In the genomic region with DNA sequence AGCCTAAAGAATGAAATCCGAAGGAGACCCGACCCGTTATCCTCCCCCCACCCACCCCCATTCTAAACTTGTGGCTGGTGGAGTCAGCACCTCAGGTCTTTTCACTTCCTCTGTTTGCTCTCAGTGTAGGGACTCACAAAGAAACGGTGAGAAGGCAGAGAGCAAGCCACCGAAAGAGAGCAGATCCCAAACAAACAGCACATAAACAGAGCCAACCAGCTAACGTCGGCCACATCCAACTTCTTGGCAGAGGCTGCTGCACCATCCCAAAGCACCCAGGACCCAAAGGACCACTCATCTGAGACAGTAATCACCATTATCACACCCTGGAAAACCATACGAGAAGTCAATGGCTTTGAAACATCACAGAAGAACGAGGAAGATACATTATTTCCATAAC, we compare ENCODE assay signal across 8 mouse cellular contexts. TPM values are rescaled to one million over a fixed set of nuclear protein-coding genes. Genes with fewer than 3 reads are reported as not detected.
A peak's percentile ranks its signal among the peaks of the same experiment; 100 is the strongest.
DNase-seq lines count a peak whose midpoint lies in the region; ATAC-seq and TF ChIP-seq lines count a peak whose summit lies in the region.

No protein-coding gene starts in this region.

- WGBS in kidney, postnatal 0 days = 14% methylated on average over 9 of the region's 9 CpGs
- WGBS in neural tube, embryonic 12.5 days = 48% methylated on average over 9 of the region's 9 CpGs

- no peak for ATAC-seq in kidney, postnatal 0 days (replicated peaks; ENCODE audit: low FRiP score, low read depth)
- no peak for ATAC-seq in neural tube, embryonic 12.5 days (ENCODE audit: low FRiP score, low read depth)

- peak overlapping the region; percentile 71 for H3K9ac ChIP-seq in kidney, postnatal 0 days (ENCODE audit: low read depth, low read length)
- H3K9ac ChIP-seq in neural tube, embryonic 12.5 days = peak overlapping the region; percentile 83

- peak overlapping the region; percentile 74 for H3K4me2 ChIP-seq in kidney, postnatal 0 days (ENCODE audit: low read length)
- peak overlapping the region; percentile 77 for H3K4me2 ChIP-seq in neural tube, embryonic 12.5 days (replicated peaks)

- H3K36me3 ChIP-seq in kidney, postnatal 0 days (ENCODE audit: insufficient read depth, low read length) = 0 out of 2 replicates have a peak, but pooled peaks cover 12% of the 10 kb centered on the region
- peaks cover 23% of the 10 kb centered on the region for H3K36me3 ChIP-seq in neural tube, embryonic 12.5 days

- no peaks in the 10 kb centered on the region for H3K9me3 ChIP-seq in kidney, postnatal 0 days (replicated peaks; ENCODE audit: low read length)
- no peaks in the 10 kb centered on the region for H3K9me3 ChIP-seq in neural tube, embryonic 12.5 days

- no peak for DNase-seq in kidney, postnatal 0 days (ENCODE audit: low spot score)
- no peak for DNase-seq in kidney, adult 8-10 months
- DNase-seq in induced T-regulatory cell, adult 2 months (ENCODE audit: low read depth) = peak; percentile 49
- DNase-seq in adrenal gland, adult 2 months = no peak
- DNase-seq in c-Kit-positive CD71-positive TER-119-positive erythroid progenitor cells, embryonic 14.5 days (ENCODE audit: low spot score) = no peak
- DNase-seq in right cerebral cortex, postnatal 10 days (ENCODE audit: low spot score in 2 of 2) = no peak

- peak overlapping the region; percentile 82 for H3K4me3 ChIP-seq in kidney, postnatal 0 days (replicated peaks; ENCODE audit: low read depth, low read length)
- peak overlapping the region; percentile 98 for H3K4me3 ChIP-seq in brown adipose tissue, adult 24 weeks (ENCODE audit: insufficient read depth, low read depth, low read length)
- H3K4me3 ChIP-seq in neural tube, embryonic 12.5 days = peak overlapping the region; percentile 82

- no peak for TF ChIP-seq CTCF in kidney, postnatal 0 days (IDR thresholded peaks at IDR 0.05; ENCODE audit: low read depth)

- no peaks in the 10 kb centered on the region for H3K27me3 ChIP-seq in kidney, postnatal 0 days (ENCODE audit: insufficient read depth, low read length)
- H3K27me3 ChIP-seq in neural tube, embryonic 12.5 days (replicated peaks) = no peaks in the 10 kb centered on the region

- peaks cover 30% of the 10 kb centered on the region for H3K4me1 ChIP-seq in kidney, postnatal 0 days (replicated peaks; ENCODE audit: insufficient read depth, low read length)
- peaks cover 12% of the 10 kb centered on the region for H3K4me1 ChIP-seq in brown adipose tissue, adult 24 weeks (ENCODE audit: control insufficient read depth, insufficient read depth, insufficient read length, low read length)
- H3K4me1 ChIP-seq in neural tube, embryonic 12.5 days = peaks cover 17% of the 10 kb centered on the region

- H3K27ac ChIP-seq in kidney, postnatal 0 days = no peak overlapping the region
- H3K27ac ChIP-seq in brown adipose tissue, adult 24 weeks (replicated peaks; ENCODE audit: low read depth, low read length) = 0 out of 2 replicates have a peak overlapping the region, but pooled peaks have one; percentile 1
- no peak overlapping the region for H3K27ac ChIP-seq in neural tube, embryonic 12.5 days

RNA-seq across cellular contexts. Expression of a gene that starts 1.1 kb away (rescaled TPM):
- polyA plus RNA-seq in kidney, postnatal 0 days (2015; fragmentation: Nextera tagmentation; extraction: Ambion mirVana) = 1.5 TPM in 2 replicates
- polyA plus RNA-seq in brown adipose tissue, adult 24 weeks (2012; ENCODE audit: insufficient read depth, insufficient read length, missing spikeins) = 6.1 and 10.3 TPM in 2 replicates
- polyA plus RNA-seq in neural tube, embryonic 12.5 days (2016; fragmentation: Nextera tagmentation; extraction: Ambion mirVana) = 3.2 and 3.7 TPM in 2 replicates
- 10 to 100 TPM; 26.9 to 27.2 TPM for total RNA-seq in adrenal gland, adult 2 months (2021)
- 12.8 and 14.7 TPM in 2 replicates for polyA plus RNA-seq in adrenal gland, adult 2 months (2012; rRNA removed)

RNA-seq across cellular contexts. Expression of a gene that starts 22.9 kb away (rescaled TPM):
- polyA plus RNA-seq in kidney, postnatal 0 days (2015; fragmentation: Nextera tagmentation; extraction: Ambion mirVana) = 13.9 and 14.8 TPM in 2 replicates
- 5.8 and 7.1 TPM in 2 replicates for polyA plus RNA-seq in brown adipose tissue, adult 24 weeks (2012; ENCODE audit: insufficient read depth, insufficient read length, missing spikeins)
- polyA plus RNA-seq in neural tube, embryonic 12.5 days (2016; fragmentation: Nextera tagmentation; extraction: Ambion mirVana) = 21.1 and 23.4 TPM in 2 replicates
- 10 to 100 TPM; 17.5 to 28.9 TPM for total RNA-seq in adrenal gland, adult 2 months (2021)
- 5.1 and 6.5 TPM in 2 replicates for polyA plus RNA-seq in adrenal gland, adult 2 months (2012; rRNA removed)

RNA-seq across cellular contexts. Expression of a gene that starts 32.3 kb away (rescaled TPM):
- polyA plus RNA-seq in kidney, postnatal 0 days (2015; fragmentation: Nextera tagmentation; extraction: Ambion mirVana) = not detected in 2 replicates
- polyA plus RNA-seq in brown adipose tissue, adult 24 weeks (2012; ENCODE audit: insufficient read depth, insufficient read length, missing spikeins) = not detected in 2 replicates
- 0.56 and 0.70 TPM in 2 replicates for polyA plus RNA-seq in neural tube, embryonic 12.5 days (2016; fragmentation: Nextera tagmentation; extraction: Ambion mirVana)
- total RNA-seq in adrenal gland, adult 2 months (2021) = under 1 TPM in 1 of 2 experiments, not detected in 1; 0.49 TPM
- not detected in 2 replicates for polyA plus RNA-seq in adrenal gland, adult 2 months (2012; rRNA removed)

RNA-seq across cellular contexts. Expression of a gene that starts 38.8 kb away (rescaled TPM):
- 716 and 863 TPM in 2 replicates for polyA plus RNA-seq in kidney, postnatal 0 days (2015; fragmentation: Nextera tagmentation; extraction: Ambion mirVana)
- 268 and 348 TPM in 2 replicates for polyA plus RNA-seq in brown adipose tissue, adult 24 weeks (2012; ENCODE audit: insufficient read depth, insufficient read length, missing spikeins)
- polyA plus RNA-seq in neural tube, embryonic 12.5 days (2016; fragmentation: Nextera tagmentation; extraction: Ambion mirVana) = 369 and 383 TPM in 2 replicates
- 100 to 1,000 TPM; 700 to 846 TPM for total RNA-seq in adrenal gland, adult 2 months (2021)
- 13.7 and 14.2 TPM in 2 replicates for polyA plus RNA-seq in adrenal gland, adult 2 months (2012; rRNA removed)

RNA-seq across cellular contexts. Expression of a gene that starts 40.2 kb away (rescaled TPM):
- polyA plus RNA-seq in kidney, postnatal 0 days (2015; fragmentation: Nextera tagmentation; extraction: Ambion mirVana) = 504 and 541 TPM in 2 replicates
- polyA plus RNA-seq in brown adipose tissue, adult 24 weeks (2012; ENCODE audit: insufficient read depth, insufficient read length, missing spikeins) = 364 and 464 TPM in 2 replicates
- 453 and 497 TPM in 2 replicates for polyA plus RNA-seq in neural tube, embryonic 12.5 days (2016; fragmentation: Nextera tagmentation; extraction: Ambion mirVana)
- total RNA-seq in adrenal gland, adult 2 months (2021) = 100 to 1,000 TPM; 224 to 239 TPM
- 247 and 261 TPM in 2 replicates for polyA plus RNA-seq in adrenal gland, adult 2 months (2012; rRNA removed)
